Mouse (Mus musculus): ENCODE data around the gene Mylk4.

DNA sequence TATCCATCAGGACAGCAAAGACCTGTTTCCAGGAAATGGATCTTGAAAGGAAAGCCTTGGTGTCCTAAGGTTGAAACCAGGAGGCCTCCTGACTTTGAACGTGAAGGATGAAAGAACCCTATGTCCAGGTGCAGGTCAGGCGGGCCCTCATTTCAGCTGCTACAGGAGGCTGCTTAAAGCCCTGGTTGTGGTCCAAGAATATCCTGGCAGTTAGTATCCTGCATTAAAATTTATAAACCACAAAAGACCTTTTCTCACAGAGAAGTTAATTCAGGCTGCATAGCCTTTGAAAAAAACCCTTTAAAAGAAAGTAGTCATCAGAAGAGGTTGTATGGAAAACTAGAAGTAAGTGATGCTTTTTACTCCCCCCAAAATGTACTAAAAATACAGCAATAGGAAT lies 23.0 kb downstream of the Mylk4 start:
- TF ChIP-seq EP300 (IDR thresholded peaks at IDR 0.05; ENCODE audit: insufficient read depth, low read depth, low read length) (no peak), POLR2A (IDR thresholded peaks at IDR 0.05; ENCODE audit: insufficient read depth, low read length) (no peak)

All from ES-Bruce4 (cell line).